Mouse (Mus musculus) kidney, postnatal 14 days (tissue): Measurements from ENCODE around the gene Pou3f3.
A peak's percentile ranks its signal among the peaks of the same experiment; 100 is the strongest.

Experiments used
- DNase-seq: peaks from one replicate; pipeline ENCODE4 v3.0.0; 2022; ENCODE audit warnings: mixed read lengths

Gene Pou3f3

DNA sequence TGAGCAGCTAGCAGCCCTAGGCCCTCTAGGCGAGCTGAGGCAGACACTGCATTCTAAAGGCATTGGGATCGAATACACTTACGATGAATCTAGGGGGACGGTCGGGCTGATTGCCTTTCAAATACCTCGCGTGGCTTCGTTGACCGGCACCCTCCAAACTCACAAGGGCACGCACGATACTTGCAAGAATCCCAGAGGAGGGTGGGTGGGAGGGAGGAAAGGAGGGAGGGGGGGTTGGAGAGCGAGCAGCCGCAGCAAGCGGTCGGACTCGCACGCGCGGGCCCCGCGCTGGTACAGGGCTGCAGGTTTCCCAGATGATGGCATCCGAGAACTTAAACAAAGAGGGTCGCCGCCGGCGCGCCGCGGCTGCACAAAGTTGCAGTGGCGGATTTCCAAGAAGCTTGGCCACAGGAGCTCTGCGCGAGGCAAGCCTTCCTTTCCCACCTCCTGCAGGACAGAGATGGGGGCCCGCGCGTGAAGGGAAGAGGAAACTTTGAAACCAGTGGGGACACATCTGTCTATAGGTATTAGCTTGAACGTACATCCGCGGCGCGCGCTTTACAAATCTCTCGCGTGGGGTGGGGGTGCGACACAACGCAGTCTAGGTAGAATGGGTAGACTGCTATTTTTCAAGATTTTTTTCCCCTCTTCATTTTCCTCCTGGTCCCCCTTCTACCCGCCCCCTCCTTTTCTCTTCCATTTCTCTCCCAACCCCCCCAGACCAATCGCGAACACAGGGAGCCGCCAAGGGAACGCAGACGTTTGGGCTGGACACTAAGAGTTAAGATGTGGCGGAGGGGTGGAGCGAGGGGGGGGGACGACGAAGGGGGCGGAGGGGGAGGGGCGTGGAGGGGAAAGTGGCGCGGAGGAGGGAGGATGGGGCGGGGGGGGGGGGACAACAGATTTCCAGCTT, 647 bp upstream of the Pou3f3 start:
- DNase-seq = peak; percentile 58

DNA sequence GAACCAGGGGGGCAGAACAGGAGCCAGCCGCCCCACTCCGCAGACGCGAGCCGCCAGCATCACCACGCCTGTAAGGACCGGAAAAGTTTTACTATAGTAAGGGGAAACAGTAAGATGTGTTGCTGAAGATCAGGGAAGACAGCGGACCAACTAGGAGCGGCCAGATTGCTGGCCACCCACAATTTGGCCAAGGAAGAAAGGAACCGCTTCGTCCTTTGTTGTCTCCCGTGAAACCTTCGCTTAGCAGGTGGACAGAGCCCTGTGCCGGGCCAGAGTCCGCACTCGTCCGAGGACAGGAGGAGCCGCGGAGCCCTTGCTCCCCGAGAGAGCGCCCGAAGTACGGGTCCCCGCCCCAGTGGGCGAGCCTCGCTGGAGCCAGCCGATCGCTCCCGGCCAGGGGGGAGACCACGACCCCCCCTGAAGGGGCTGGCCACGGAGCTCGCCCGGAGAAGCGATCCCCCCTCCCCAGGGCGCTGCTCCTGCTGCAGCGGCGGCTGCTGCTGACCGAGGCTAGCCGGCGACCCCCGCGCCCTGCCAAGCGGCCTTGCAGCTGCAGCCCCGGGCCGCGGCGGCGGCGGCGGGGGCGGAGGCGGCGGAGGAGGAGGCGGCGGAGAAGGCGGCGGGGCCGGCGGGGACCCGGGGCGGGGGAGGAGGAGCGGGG, 933 bp downstream of the Pou3f3 start:
- DNase-seq = peak; percentile 57

DNA sequence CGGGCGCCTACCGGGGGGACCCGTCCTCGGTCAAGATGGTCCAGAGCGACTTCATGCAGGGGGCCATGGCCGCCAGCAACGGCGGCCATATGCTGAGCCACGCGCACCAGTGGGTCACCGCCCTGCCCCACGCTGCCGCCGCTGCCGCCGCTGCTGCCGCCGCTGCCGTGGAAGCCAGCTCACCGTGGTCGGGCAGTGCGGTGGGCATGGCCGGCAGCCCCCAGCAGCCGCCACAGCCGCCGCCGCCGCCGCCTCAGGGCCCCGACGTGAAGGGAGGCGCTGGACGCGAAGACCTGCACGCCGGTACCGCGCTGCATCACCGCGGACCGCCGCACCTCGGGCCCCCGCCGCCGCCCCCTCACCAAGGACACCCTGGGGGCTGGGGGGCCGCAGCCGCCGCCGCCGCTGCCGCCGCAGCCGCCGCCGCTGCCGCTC, 1.8 kb downstream of the Pou3f3 start:
- no peak for DNase-seq

DNA sequence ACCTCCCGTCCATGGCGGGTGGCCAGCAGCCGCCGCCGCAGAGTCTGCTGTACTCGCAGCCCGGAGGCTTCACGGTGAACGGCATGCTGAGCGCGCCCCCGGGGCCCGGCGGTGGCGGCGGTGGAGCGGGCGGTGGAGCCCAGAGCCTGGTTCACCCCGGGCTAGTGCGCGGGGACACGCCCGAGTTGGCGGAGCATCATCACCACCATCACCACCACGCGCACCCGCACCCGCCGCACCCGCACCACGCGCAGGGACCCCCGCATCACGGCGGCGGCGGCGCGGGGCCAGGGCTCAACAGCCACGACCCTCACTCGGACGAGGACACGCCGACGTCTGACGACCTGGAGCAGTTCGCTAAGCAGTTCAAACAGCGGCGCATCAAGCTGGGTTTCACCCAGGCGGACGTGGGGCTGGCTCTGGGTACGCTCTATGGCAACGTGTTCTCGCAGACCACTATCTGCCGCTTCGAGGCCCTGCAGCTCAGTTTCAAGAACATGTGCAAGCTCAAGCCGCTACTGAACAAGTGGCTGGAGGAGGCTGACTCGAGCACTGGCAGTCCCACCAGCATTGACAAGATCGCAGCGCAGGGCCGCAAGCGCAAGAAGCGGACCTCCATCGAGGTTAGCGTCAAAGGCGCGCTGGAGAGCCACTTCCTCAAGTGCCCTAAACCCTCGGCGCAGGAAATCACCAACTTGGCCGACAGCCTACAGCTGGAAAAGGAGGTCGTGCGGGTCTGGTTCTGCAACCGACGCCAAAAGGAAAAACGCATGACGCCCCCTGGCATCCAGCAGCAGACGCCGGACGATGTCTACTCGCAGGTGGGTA, 2.4 kb downstream of the Pou3f3 start:
- peak; percentile 52 for DNase-seq

DNA sequence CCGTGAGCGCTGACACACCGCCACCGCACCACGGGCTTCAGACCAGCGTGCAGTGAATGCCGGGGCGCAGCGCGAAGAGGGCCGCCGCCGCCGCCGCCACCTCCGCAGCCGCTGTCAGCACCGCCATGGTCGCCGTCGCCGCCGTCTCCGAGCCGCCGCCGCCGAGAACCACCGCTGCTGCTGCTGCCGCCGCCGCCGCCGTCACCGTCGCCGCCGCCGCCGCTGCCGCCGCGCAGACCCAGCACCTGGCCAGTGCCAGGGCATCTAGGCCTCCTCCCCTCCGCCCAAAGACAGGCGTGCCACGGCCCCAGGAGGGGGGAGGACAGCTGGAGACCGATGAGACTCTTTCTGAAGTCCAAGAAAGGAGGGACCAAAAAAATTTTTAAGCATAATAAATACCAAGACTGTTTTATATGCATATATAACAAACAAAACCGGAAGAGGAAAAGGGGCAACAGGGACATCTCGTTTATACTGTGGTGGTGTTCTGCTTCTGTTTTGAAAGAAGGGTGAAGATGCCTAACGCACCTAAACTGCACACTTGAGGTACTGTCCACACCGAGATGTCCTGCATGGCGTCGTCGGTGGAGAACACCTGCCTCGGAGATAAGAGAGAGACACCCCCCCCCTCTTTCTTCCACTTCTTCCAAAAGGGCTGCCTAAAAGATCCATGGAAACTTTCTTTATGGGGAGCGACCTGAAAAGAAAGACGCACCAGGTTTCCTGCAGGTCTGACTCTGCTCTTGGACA, 3.2 kb downstream of the Pou3f3 start:
- no peak for DNase-seq

DNA sequence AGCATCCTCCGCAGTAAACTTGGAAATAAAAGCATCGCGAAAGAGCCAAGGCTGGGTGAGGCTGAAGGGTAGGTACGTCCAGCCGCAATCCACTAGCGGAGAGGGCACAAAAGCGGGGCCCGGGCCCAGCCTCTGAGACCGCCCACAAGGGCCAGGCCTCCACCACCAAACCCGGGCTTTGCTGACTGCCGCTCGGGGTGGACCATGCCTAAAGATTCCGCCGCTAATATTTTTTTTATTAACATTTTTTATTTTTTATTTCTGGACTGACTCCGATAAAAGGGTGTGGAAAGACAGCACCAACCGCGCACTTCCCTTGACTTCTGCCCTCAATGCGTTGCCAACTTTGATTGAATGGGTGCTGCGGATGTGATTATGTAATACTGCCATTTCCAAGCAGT, 3.9 kb downstream of the Pou3f3 start:
- DNase-seq = no peak

DNA sequence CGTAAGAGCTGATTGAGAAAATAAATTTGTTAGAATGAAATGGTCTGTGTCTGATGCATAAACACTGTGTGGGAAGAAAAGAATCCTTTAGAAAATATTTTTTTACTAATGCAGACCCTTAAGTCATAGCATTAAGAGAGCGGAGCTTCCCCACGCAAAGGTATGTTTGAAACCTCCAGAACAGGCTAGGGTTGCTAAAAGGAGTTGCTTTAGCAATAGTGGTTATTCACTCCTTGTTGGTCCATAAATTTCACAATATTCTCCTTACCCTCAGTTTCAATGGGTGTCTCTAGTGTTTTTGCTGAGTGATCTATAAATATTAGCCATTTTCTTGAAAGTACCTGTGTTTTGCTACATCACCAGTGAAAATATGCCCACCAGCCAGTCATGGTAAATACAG, 4.6 kb downstream of the Pou3f3 start:
- DNase-seq = no peak

DNA sequence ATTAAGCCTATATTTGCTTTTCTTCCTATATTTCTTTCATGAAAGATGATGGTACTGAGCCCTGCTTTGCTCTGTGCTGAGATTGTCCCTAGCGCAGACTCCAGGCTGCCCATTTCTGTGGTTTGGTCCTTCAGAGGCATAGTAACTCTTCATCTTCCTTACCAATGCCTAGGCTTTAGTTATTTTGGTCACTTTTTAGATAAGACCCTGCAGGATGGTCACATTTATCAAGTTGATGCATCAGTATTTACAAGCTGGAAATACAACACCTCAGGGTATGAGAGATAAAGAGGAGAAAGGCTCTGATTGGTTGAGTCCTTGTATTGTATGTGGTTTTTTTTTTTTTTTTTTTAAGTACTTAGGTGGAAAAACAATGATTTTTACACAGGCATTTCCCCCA, 5.2 kb downstream of the Pou3f3 start:
- DNase-seq = no peak

DNA sequence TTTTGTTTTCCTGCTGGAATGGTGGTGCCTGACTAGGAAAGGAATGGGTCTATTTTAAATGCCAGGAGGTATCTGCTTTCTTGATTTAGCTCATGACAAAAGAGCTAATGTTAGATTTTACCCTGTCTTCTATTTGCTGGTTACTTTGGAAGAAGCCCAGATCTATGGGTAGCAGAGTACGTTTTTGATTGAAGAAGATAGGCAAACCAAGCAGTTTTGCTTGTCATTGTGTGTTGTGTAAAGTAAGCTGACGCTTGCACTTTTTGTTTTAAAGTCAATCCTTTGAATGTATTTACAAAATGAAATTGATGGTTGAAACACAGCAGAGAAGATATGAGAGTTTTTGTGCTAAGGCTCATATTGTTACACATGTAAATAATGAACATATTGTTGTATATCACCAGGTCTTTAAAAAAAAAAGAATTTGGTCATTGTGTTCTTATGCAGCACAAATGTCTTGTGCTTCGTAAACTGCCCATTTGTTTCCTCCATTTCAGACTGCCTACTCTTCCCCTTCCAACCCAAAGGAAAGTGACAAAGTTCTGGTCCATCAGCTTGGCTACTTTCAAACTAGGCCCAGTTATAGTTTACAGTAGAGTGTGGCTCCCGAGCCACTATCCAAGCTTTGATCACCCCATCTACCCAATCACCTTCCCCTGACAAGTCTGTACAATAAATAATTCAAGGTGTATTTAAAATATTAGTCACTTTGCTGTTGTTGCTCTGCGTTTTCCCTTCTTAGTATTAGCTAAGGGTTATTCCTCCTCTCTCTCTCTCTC, 6.5 kb downstream of the Pou3f3 start:
- DNase-seq = no peak

DNA sequence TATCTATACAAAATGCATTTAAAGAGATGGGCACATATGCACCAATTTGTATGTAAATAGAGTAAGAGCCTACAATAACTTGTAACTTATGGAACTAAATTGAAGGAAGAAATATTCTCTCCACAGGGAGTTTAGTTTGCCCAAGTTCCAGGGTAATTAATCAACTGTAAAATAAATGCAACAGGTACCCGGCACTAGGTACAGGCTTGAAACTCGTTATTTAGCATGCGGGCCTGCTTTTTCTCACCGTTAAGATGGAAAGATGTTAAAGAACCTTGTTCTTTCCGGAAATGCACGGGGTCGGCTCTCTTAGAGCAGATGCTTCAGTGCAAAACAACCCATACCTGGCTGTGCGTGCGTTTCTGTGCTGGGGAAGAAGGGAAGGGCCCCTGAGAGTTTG, 7.4 kb downstream of the Pou3f3 start:
- DNase-seq = no peak

DNA sequence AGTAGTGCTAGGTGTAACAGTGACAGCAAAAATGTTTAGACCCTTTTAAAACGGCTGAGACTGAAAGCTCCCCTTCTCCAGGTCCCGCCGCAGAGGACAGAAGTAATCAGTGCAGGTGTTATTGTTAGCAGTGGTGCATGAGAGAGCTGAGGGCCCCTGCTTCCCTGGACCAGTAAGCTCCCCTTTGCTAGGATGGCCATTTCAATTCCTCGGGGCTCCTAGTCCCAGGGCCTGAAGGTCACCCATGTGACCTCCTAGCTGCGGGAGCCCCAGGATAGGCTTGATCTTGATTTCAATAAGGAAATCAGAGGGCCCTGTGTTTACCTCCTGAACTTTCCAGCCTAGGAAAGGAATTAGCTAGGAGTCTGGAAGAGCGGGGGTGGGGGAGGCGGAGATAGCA, 7.9 kb downstream of the Pou3f3 start:
- DNase-seq = no peak

DNA sequence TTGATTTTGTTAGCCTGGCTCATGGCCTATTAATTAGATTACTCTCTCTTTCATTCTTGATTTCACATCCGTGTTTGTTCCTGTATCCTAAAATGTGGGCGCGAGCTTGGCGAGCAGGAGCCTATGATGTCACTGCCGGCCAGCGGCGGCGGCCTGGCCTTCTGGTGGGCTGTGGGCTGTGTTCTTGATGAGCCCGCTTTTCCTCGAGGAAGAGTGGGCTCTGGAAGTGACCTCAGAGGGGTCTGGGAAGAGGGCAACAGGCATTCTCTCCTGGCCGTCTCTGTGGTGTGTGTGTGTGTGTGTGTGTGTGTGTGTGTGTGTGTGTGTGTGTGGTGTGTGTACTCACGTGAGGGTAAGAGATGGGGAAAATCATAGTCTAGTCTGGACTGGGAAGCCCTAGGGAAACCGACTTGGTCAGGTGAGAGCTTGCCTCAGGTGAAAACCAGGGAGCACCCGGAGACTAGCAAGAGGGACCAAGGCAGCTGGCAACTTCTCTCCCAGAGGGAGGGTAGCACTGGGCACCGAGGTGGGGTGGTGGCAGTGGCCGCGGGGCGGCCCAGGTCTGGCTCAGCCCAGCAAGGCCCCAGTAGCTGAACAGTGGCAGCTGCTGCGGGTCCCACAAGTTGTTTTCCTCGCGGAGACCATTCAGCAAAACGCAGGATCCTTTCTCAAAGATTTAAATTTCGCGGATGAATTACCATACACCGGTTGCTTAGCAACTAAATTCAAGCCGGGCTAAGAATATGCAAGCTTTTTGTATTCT, 8.5 kb downstream of the Pou3f3 start:
- peak; percentile 45 for DNase-seq

DNA sequence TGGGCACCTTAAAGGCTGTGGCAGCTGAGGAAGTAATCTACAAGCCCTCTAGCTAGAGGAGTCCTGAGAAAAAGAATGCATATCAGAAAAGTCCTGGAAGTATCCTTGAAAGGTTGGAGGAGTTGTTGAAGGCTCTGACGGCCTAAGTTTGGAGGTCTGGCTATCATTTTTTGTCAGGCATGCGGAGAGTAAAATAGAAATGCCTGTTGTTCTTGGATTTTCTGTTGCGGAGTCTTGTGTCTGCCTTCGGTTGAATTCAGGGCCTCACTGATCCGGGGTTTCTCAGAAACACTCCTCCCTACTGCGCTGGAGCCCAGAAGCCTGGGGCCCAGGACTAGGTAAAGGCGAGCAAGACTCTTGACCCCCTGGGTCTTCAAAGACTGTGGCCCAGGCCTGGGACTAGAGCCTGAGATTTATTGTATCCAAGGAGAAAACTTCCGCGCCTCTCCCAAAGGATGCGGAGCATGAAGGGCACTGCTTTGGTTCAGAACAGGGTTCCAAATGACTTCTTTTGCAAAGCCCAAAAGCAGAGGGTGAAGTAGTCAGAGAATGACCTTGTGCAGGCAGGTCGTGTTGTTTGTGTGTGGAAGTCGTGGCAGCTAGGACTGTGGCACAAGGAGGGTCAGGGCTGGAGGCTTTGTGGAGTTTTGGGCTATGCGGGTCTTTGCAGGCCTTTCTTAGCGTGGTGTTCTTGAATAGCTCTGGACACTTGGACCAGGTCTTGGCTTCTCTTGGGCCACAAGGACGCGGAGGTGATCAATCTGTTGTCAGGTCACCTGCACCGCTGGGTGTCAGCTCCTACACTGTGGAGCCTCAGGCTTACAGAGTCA, 9.6 kb downstream of the Pou3f3 start:
- peak; percentile 56 for DNase-seq

DNA sequence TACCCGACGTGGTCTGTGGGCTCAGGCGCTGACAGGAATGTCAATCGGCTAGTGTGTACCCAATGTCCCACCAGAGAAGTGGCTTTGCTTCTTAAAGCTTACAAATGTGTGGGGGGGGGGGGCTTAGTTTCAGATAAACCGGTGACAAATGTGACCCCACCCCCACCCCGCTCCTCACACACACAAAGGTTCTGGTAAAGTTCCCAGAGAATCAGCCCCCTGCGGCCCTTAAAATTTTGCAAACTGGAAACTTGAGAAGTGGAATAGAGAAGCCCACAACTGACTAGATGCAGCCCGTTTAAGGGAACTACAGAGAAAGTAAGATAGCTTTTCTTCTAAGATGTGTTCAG, 10.2 kb downstream of the Pou3f3 start:
- no peak for DNase-seq

DNA sequence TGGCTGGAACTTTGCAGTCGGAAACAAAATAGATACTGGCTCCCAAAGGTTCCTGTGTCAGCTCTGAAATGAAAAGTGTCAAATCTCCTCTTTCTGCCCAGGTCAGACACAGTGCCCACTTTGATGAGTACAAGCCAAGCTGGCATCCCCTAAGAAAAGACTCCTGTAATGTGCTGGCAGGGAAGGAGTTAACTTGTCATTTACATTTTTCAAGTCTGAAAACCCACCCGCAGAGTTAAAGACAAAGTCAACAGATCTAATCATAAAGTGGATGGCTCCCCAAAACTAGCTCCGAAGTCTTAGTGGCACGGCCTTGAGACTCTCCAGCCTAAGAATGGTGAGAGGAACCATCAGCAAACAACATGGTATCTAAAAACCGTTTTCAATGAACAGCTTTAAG, 11.6 kb downstream of the Pou3f3 start:
- DNase-seq = no peak

DNA sequence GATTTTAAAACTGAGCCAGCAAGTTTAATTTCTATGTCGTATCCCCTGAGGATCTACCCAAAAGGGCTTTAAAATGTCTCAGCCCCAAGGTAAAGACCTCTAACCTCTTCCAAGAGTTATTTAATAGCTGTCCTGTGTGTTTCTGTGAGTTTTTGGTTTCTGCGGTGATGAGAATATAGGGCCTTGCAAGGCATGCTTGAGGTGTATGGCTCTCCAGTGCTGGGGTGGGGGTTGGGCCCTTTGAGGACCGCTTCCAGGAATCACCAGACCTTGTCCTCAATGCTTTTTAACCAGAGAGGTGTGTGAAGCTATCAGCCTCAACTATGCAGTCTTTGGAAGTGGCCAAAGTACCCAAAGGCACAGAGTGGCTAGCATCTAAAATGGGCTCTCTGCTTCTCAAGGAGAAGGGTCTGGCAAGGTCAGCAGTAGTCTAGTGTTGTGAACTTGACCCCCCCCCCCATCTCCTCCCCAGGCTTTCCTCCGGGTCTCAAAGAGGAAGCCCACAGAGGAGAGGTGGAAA, 12.1 kb downstream of the Pou3f3 start:
- DNase-seq = no peak

DNA sequence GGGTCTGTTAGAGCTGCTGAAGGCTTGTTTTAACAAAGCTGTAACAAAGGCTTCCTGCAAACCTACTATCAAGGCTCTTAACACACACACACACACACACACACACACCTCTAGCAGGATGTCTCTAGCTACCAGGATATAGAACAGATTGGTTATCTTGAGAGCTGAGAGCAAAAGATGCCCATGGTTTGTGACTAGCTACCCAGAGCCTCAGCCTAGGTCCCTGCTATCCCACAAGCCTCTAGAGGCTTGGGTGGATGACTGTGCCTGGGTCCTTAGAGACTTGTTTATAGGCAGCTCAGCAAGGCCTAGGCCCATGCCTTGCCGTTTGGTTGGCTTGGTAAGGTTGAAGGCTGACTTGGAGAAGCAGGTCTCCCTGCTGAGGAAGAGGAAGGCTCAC, 13.5 kb downstream of the Pou3f3 start:
- no peak for DNase-seq

DNA sequence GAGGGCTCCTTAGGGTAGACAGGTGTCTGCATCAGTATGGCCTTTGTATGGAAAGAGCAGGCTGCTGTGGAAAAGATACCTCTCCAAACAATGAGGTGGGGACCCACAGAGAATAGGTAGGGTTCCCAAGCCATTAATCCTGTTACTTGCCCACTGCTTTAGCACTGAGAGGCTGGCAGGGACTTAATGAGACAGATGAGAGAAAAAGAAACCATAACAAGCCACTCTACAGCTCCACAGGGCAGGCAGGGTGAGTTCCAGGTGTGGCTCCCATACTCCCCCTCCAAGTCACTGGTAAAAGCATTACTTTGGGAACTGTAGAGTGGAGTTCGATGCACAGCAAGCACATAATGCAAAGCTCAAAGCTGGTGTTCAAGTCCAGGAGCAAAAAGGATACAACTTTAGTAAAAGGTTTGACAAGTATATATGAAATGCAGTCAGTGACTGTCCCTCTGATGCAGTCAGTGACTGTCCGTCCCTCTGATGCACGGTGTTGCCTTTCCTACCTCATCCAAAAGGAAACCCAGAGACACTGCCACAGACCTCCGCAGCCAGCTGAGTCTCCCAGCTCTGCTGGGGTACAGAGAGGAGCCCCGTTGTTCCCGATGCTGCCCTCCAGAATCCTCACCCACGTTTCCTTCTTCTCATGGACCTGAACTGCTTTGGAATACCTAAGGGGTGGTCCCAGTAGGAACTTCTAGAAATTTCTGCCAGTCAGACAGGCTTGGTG, 14.0 kb downstream of the Pou3f3 start:
- DNase-seq = no peak

DNA sequence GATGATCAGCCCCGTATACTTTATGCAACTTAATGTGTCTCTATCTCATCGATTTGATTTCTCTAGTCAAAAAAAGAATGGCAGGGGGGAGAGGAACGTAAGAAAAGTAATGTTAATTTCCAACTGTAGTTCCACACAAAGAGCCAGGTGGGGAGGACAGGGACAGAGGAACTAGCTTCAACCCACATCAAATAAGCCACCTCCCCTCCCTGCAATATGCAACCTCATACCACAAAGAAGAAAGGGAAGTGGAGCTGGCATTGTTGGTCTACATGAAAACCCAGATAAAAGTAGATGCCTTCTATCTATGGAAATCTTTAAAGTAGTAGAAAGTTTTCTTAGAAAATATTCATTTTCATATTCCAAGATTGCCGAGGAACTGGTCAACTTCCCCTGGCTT, 14.7 kb downstream of the Pou3f3 start:
- no peak for DNase-seq
